Mouse (Mus musculus): Measurements from ENCODE around the gene Abcc2. TPM values are rescaled to one million over a fixed set of nuclear protein-coding genes. Genes with fewer than 3 reads are reported as not detected.

Abcc2 gene
- total RNA-seq, 2 experiments from 2014 or later: not detected

- intact Hi-C loops (cut with DNase I): no loop called here
- DNase-seq (ENCODE audit: low spot score): no peak
Measured at GRCm38 (mm10) chr19:43775433-43775832, 6.6 kb upstream of the Abcc2 start.

- DNase-seq (ENCODE audit: low spot score): no peak
- intact Hi-C loops (cut with DNase I): no loop called here
Measured at GRCm38 (mm10) chr19:43776561-43776960, 5.4 kb upstream of the Abcc2 start.

GRCm38 (mm10) chr19:43777308-43777707 lies 4.7 kb upstream of the Abcc2 start:
- DNase-seq (ENCODE audit: low spot score): no peak
- intact Hi-C loops (cut with DNase I): no loop called here

- no peak for DNase-seq (ENCODE audit: low spot score)
- intact Hi-C loops (cut with DNase I): no loop called here
Measured at GRCm38 (mm10) chr19:43780391-43780790, 1.6 kb upstream of the Abcc2 start.

- DNase-seq (ENCODE audit: low spot score): no peak
- intact Hi-C loops (cut with DNase I): no loop called here
Measured at GRCm38 (mm10) chr19:43784761-43785160, 2.8 kb downstream of the Abcc2 start.

GRCm38 (mm10) chr19:43786249-43787026 lies 4.4 kb downstream of the Abcc2 start:
- intact Hi-C loops (cut with DNase I): no loop called here

GRCm38 (mm10) chr19:43789817-43790216 lies 7.8 kb downstream of the Abcc2 start:
- no peak for DNase-seq (ENCODE audit: low spot score)
- intact Hi-C loops (cut with DNase I): no loop called here

More at GRCm38 (mm10) chr19:43786249-43787026, 4.4 kb downstream of the Abcc2 start:
- DNase-seq (ENCODE audit: low spot score): no peak

- no peak for DNase-seq (ENCODE audit: low spot score)
- intact Hi-C loops (cut with DNase I): no loop called here
Measured at GRCm38 (mm10) chr19:43792537-43792936, 10.5 kb downstream of the Abcc2 start.

GRCm38 (mm10) chr19:43793951-43794350 lies 12.0 kb downstream of the Abcc2 start:
- intact Hi-C loops (cut with DNase I): no loop called here
- no peak for DNase-seq (ENCODE audit: low spot score)

- intact Hi-C loops (cut with DNase I): no loop called here
- DNase-seq (ENCODE audit: low spot score): no peak
Measured at GRCm38 (mm10) chr19:43795511-43795910, 13.5 kb downstream of the Abcc2 start.

GRCm38 (mm10) chr19:43797216-43797615 lies 15.2 kb downstream of the Abcc2 start:
- intact Hi-C loops (cut with DNase I): no loop called here
- DNase-seq (ENCODE audit: low spot score): no peak

GRCm38 (mm10) chr19:43801427-43802051 lies 19.5 kb downstream of the Abcc2 start:
- intact Hi-C loops (cut with DNase I): no loop called here
- DNase-seq (ENCODE audit: low spot score): no peak

GRCm38 (mm10) chr19:43803866-43804265 lies 21.9 kb downstream of the Abcc2 start:
- intact Hi-C loops (cut with DNase I): no loop called here
- DNase-seq (ENCODE audit: low spot score): no peak

- intact Hi-C loops (cut with DNase I): no loop called here
- DNase-seq (ENCODE audit: low spot score): no peak
Measured at GRCm38 (mm10) chr19:43809331-43809730, 27.3 kb downstream of the Abcc2 start.

- intact Hi-C loops (cut with DNase I): no loop called here
- no peak for DNase-seq (ENCODE audit: low spot score)
Measured at GRCm38 (mm10) chr19:43811419-43811818, 29.4 kb downstream of the Abcc2 start.

- no peak for DNase-seq (ENCODE audit: low spot score)
- intact Hi-C loops (cut with DNase I): no loop called here
Measured at GRCm38 (mm10) chr19:43813315-43813714, 31.3 kb downstream of the Abcc2 start.

GRCm38 (mm10) chr19:43815661-43816414 lies 33.8 kb downstream of the Abcc2 start:
- DNase-seq (ENCODE audit: low spot score): no peak
- intact Hi-C loops (cut with DNase I): no loop called here

GRCm38 (mm10) chr19:43826855-43827254 lies 44.9 kb downstream of the Abcc2 start:
- intact Hi-C loops (cut with DNase I): no loop called here
- no peak for DNase-seq (ENCODE audit: low spot score)

- DNase-seq (ENCODE audit: low spot score): peak; percentile 10
- intact Hi-C loops (cut with DNase I): loop anchor here (1.0 to 5.0 kb wide), 3 partner anchors 74 to 127 kb away; partner anchors contain the start of gene Dnmbp
Measured at GRCm38 (mm10) chr19:43832425-43833069, 50.6 kb downstream of the Abcc2 start.

GRCm38 (mm10) chr19:43843184-43843583 lies 61.2 kb downstream of the Abcc2 start:
- intact Hi-C loops (cut with DNase I): no loop called here
- DNase-seq (ENCODE audit: low spot score): no peak
